Mouse (Mus musculus) megakaryocyte, embryonic 14.5 days (primary cell): Measurements from ENCODE around the gene Spsb4.

ENCODE experiments used
- FLI1 ChIP-seq: IDR thresholded peaks from 2 replicates; pipeline ENCODE4 v1.6.1; 2012; ENCODE audit warnings: low read length, inconsistent platforms, mixed read lengths
- GATA1 ChIP-seq: IDR thresholded peaks from 3 replicates; pipeline ENCODE4 v1.6.1; 2012; ENCODE audit warnings: mixed read lengths, low read length, inconsistent platforms, borderline replicate concordance

DNA sequence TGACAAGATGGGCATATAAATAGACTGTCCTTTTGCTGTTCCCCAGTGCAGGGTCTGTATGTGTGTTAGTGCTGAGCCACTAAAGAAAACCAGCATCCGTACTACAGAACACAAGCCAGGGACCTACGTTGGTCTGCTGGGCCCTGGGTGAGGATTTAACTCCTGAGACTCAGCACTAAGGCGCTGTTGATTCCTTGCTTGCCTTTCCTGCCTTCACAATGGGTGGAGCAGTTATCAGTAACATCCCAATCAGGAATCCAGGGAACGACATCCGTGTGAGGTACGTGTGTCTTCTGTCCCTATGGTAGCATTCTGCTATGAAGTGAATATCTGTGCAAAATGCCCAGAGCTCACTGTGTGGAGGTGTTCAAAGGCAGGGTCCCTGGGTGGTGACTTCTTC is 8.2 kb downstream of the Spsb4 start:
- no peak for TF ChIP-seq GATA1
- TF ChIP-seq FLI1, result no peak
